Mouse (Mus musculus): ENCODE results near the gene Psen2. TPM values are rescaled to one million over a fixed set of nuclear protein-coding genes. Genes with fewer than 3 reads are reported as not detected.

Psen2 gene
- polyA plus RNA-seq, 1 experiment from 2014 or later, result 18.8 TPM

GRCm38 (mm10) chr1:180259753-180260152 lies 3.5 kb downstream of the Psen2 start:
- Histone ChIP-seq H3K36me3 (ENCODE audit: control insufficient read depth, insufficient read depth, low read length) (no peaks in the 10 kb centered on the region), H3K4me1 (ENCODE audit: control insufficient read depth, insufficient read depth, low read length) (peaks cover 8% of the 10 kb centered on the region; the same call in 1 of the 2 replicates), H3K9ac (ENCODE audit: low read depth, low read length) (no peak overlapping the region), H3K27ac (replicated peaks; ENCODE audit: low read depth, low read length) (no peak overlapping the region), H3K4me3 (ENCODE audit: low read depth, low read length) (no peak overlapping the region), H3K27me3 (replicated peaks; ENCODE audit: control insufficient read depth, insufficient read depth, low read length) (0 out of 2 replicates have a peak, but pooled peaks cover 3% of the 10 kb centered on the region), H3K4me2 (ENCODE audit: low read depth, low read length) (no peak overlapping the region), H3K9me3 (ENCODE audit: control insufficient read depth, low read length) (no peaks in the 10 kb centered on the region)
- DNase-seq (ENCODE audit: low spot score), result no peak
- WGBS, result 90% methylated on average over 2 of the region's 2 CpGs
- ATAC-seq (ENCODE audit: low read depth), result no peak

- peaks cover 8% of the 10 kb centered on the region; the same call in 1 of the 2 replicates for H3K4me1 ChIP-seq (ENCODE audit: control insufficient read depth, insufficient read depth, low read length)
- no peak overlapping the region for H3K27ac ChIP-seq (replicated peaks; ENCODE audit: low read depth, low read length)
- DNase-seq (ENCODE audit: low spot score), result no peak
- no peak overlapping the region for H3K4me3 ChIP-seq (ENCODE audit: low read depth, low read length)
- H3K9me3 ChIP-seq (ENCODE audit: control insufficient read depth, low read length), result no peaks in the 10 kb centered on the region
- no peaks in the 10 kb centered on the region for H3K36me3 ChIP-seq (ENCODE audit: control insufficient read depth, insufficient read depth, low read length)
- no peak overlapping the region for H3K9ac ChIP-seq (ENCODE audit: low read depth, low read length)
- 0 out of 2 replicates have a peak, but pooled peaks cover 4% of the 10 kb centered on the region for H3K27me3 ChIP-seq (replicated peaks; ENCODE audit: control insufficient read depth, insufficient read depth, low read length)
- WGBS, result 87% methylated on average over 6 of the region's 6 CpGs
- H3K4me2 ChIP-seq (ENCODE audit: low read depth, low read length), result no peak overlapping the region
- no peak for ATAC-seq (ENCODE audit: low read depth)
These were observed 5.8 kb downstream of the Psen2 start for GRCm38 (mm10) chr1:180257446-180257845.

- peak overlapping the region; percentile 78 for H3K9ac ChIP-seq (ENCODE audit: low read depth, low read length)
- WGBS, result 58% methylated on average over 4 of the region's 4 CpGs
- 0 out of 2 replicates have a peak, but pooled peaks cover 4% of the 10 kb centered on the region for H3K27me3 ChIP-seq (replicated peaks; ENCODE audit: control insufficient read depth, insufficient read depth, low read length)
- peaks cover 8% of the 10 kb centered on the region; the same call in 1 of the 2 replicates for H3K4me1 ChIP-seq (ENCODE audit: control insufficient read depth, insufficient read depth, low read length)
- H3K36me3 ChIP-seq (ENCODE audit: control insufficient read depth, insufficient read depth, low read length), result no peaks in the 10 kb centered on the region
- no peaks in the 10 kb centered on the region for H3K9me3 ChIP-seq (ENCODE audit: control insufficient read depth, low read length)
- H3K4me2 ChIP-seq (ENCODE audit: low read depth, low read length), result peak overlapping the region; percentile 98
- ATAC-seq (ENCODE audit: low read depth) (no peak), DNase-seq (ENCODE audit: low spot score) (no peak)
- peak overlapping the region; percentile 85 for H3K4me3 ChIP-seq (ENCODE audit: low read depth, low read length)
- H3K27ac ChIP-seq (replicated peaks; ENCODE audit: low read depth, low read length), result peak overlapping the region; percentile 81; the same call in 1 of the 2 replicates
These were observed 6.4 kb downstream of the Psen2 start for GRCm38 (mm10) chr1:180256866-180257265.

GRCm38 (mm10) chr1:180256138-180256674 lies 7.0 kb downstream of the Psen2 start:
- Histone ChIP-seq H3K27ac (replicated peaks; ENCODE audit: low read depth, low read length) (peak overlapping the region; percentile 81), H3K36me3 (ENCODE audit: control insufficient read depth, insufficient read depth, low read length) (no peaks in the 10 kb centered on the region), H3K9me3 (ENCODE audit: control insufficient read depth, low read length) (no peaks in the 10 kb centered on the region), H3K4me3 (ENCODE audit: low read depth, low read length) (peak overlapping the region; percentile 85), H3K9ac (ENCODE audit: low read depth, low read length) (peak overlapping the region; percentile 78), H3K4me2 (ENCODE audit: low read depth, low read length) (peak overlapping the region; percentile 98), H3K27me3 (replicated peaks; ENCODE audit: control insufficient read depth, insufficient read depth, low read length) (0 out of 2 replicates have a peak, but pooled peaks cover 4% of the 10 kb centered on the region), H3K4me1 (ENCODE audit: control insufficient read depth, insufficient read depth, low read length) (peaks cover 8% of the 10 kb centered on the region; the same call in 1 of the 2 replicates)
- ATAC-seq (ENCODE audit: low read depth) (peak; percentile 84), DNase-seq (ENCODE audit: low spot score) (peak; percentile 95)
- under 1% methylated on average over 25 of the region's 39 CpGs for WGBS

GRCm38 (mm10) chr1:180255294-180256117 lies 7.7 kb downstream of the Psen2 start:
- no peaks in the 10 kb centered on the region for H3K36me3 ChIP-seq (ENCODE audit: control insufficient read depth, insufficient read depth, low read length)
- H3K4me3 ChIP-seq (ENCODE audit: low read depth, low read length), result peak overlapping the region; percentile 85
- WGBS, result 3% methylated on average over 32 of the region's 33 CpGs
- peaks cover 8% of the 10 kb centered on the region; the same call in 1 of the 2 replicates for H3K4me1 ChIP-seq (ENCODE audit: control insufficient read depth, insufficient read depth, low read length)
- 0 out of 2 replicates have a peak, but pooled peaks cover 4% of the 10 kb centered on the region for H3K27me3 ChIP-seq (replicated peaks; ENCODE audit: control insufficient read depth, insufficient read depth, low read length)
- peak overlapping the region; percentile 63 for H3K27ac ChIP-seq (replicated peaks; ENCODE audit: low read depth, low read length)
- H3K9me3 ChIP-seq (ENCODE audit: control insufficient read depth, low read length), result no peaks in the 10 kb centered on the region
- peak overlapping the region; percentile 78 for H3K9ac ChIP-seq (ENCODE audit: low read depth, low read length)
- peak; percentile 48 for ATAC-seq (ENCODE audit: low read depth)
- no peak for DNase-seq (ENCODE audit: low spot score)
- peak overlapping the region; percentile 98 for H3K4me2 ChIP-seq (ENCODE audit: low read depth, low read length)

GRCm38 (mm10) chr1:180254316-180254715 lies 8.9 kb downstream of the Psen2 start:
- H3K27me3 ChIP-seq (replicated peaks; ENCODE audit: control insufficient read depth, insufficient read depth, low read length), result 0 out of 2 replicates have a peak, but pooled peaks cover 4% of the 10 kb centered on the region
- H3K27ac ChIP-seq (replicated peaks; ENCODE audit: low read depth, low read length), result no peak overlapping the region
- no peak overlapping the region for H3K4me3 ChIP-seq (ENCODE audit: low read depth, low read length)
- H3K36me3 ChIP-seq (ENCODE audit: control insufficient read depth, insufficient read depth, low read length), result no peaks in the 10 kb centered on the region
- WGBS, result 82% methylated on average over 5 of the region's 5 CpGs
- DNase-seq (ENCODE audit: low spot score) (no peak), ATAC-seq (ENCODE audit: low read depth) (no peak)
- H3K4me1 ChIP-seq (ENCODE audit: control insufficient read depth, insufficient read depth, low read length), result peaks cover 16% of the 10 kb centered on the region
- H3K9ac ChIP-seq (ENCODE audit: low read depth, low read length), result no peak overlapping the region
- H3K4me2 ChIP-seq (ENCODE audit: low read depth, low read length), result no peak overlapping the region
- no peaks in the 10 kb centered on the region for H3K9me3 ChIP-seq (ENCODE audit: control insufficient read depth, low read length)

GRCm38 (mm10) chr1:180252656-180253190 lies 10.5 kb downstream of the Psen2 start:
- H3K4me1 ChIP-seq (ENCODE audit: control insufficient read depth, insufficient read depth, low read length), result peaks cover 16% of the 10 kb centered on the region
- no peak overlapping the region for H3K27ac ChIP-seq (replicated peaks; ENCODE audit: low read depth, low read length)
- H3K9me3 ChIP-seq (ENCODE audit: control insufficient read depth, low read length), result no peaks in the 10 kb centered on the region
- H3K36me3 ChIP-seq (ENCODE audit: control insufficient read depth, insufficient read depth, low read length), result no peaks in the 10 kb centered on the region
- H3K27me3 ChIP-seq (replicated peaks; ENCODE audit: control insufficient read depth, insufficient read depth, low read length), result 0 out of 2 replicates have a peak, but pooled peaks cover 4% of the 10 kb centered on the region
- H3K4me2 ChIP-seq (ENCODE audit: low read depth, low read length), result no peak overlapping the region
- ATAC-seq (ENCODE audit: low read depth) (no peak), DNase-seq (ENCODE audit: low spot score) (no peak)
- no peak overlapping the region for H3K9ac ChIP-seq (ENCODE audit: low read depth, low read length)
- WGBS, result 75% methylated on average over 11 of the region's 11 CpGs
- no peak overlapping the region for H3K4me3 ChIP-seq (ENCODE audit: low read depth, low read length)

GRCm38 (mm10) chr1:180251176-180252048 lies 11.8 kb downstream of the Psen2 start:
- peak; percentile 13; the same call in 1 of the 2 replicates for ATAC-seq (ENCODE audit: low read depth)
- no peak overlapping the region for H3K4me3 ChIP-seq (ENCODE audit: low read depth, low read length)
- 52% methylated on average over 10 of the region's 10 CpGs for WGBS

More at GRCm38 (mm10) chr1:180251176-180252048, 11.8 kb downstream of the Psen2 start:
- H3K27ac ChIP-seq (replicated peaks; ENCODE audit: low read depth, low read length), result no peak overlapping the region
- no peak overlapping the region for H3K9ac ChIP-seq (ENCODE audit: low read depth, low read length)
- H3K4me2 ChIP-seq (ENCODE audit: low read depth, low read length), result no peak overlapping the region
- H3K36me3 ChIP-seq (ENCODE audit: control insufficient read depth, insufficient read depth, low read length), result no peaks in the 10 kb centered on the region
- DNase-seq (ENCODE audit: low spot score), result peak; percentile 77
- H3K9me3 ChIP-seq (ENCODE audit: control insufficient read depth, low read length), result no peaks in the 10 kb centered on the region
- 0 out of 2 replicates have a peak, but pooled peaks cover 4% of the 10 kb centered on the region for H3K27me3 ChIP-seq (replicated peaks; ENCODE audit: control insufficient read depth, insufficient read depth, low read length)
- H3K4me1 ChIP-seq (ENCODE audit: control insufficient read depth, insufficient read depth, low read length), result peaks cover 11% of the 10 kb centered on the region
